Mouse (Mus musculus): ENCODE measurements around the gene Ptprc. TPM values are rescaled to one million over a fixed set of nuclear protein-coding genes. Genes with fewer than 3 reads are reported as not detected.

The Ptprc gene
- polyA plus RNA-seq (2014; fragmentation: Nextera tagmentation; extraction: Ambion mirVana) = 5.1 and 5.3 TPM in 2 replicates

DNA sequence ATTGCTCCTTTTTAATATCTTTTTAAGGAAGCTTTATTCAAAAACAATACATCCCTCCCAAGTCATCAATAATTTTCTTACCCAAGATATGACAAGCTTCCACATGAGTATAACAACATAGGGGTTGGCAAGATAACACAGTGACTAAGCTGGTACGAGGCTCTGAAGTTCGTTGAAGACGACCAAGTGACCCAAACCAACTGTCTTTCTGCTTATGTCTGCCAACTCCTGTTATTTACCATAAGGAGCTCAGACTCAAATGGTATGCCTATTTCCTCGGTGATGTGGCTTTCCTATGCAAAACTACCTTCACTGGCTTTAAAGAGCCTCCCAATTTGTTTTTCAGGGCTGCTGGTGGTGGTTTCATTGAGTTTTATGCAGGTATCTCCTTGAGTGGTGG lies at the start of gene Ptprc:
Gene Ptprc, minus strand, starts transcription at position 215 of the 400 bp plus-strand sequence.
- Histone ChIP-seq H3K4me3 (ENCODE audit: low read depth, low read length) (no peak within 1 kb of the TSS), H3K36me3 (ENCODE audit: control insufficient read depth, insufficient read depth, low read length) (no peaks in the 10 kb centered on the region), H3K9me3 (ENCODE audit: control insufficient read depth, low read length) (no peaks in the 10 kb centered on the region), H3K27ac (ENCODE audit: low read depth) (no peak within 1 kb of the TSS), H3K4me1 (replicated peaks; ENCODE audit: control insufficient read depth, insufficient read depth, low read length) (no peaks in the 10 kb centered on the region), H3K27me3 (replicated peaks; ENCODE audit: control insufficient read depth, insufficient read depth, low read length) (no peaks in the 10 kb centered on the region), H3K9ac (ENCODE audit: low read length) (no peak within 1 kb of the TSS), H3K4me2 (ENCODE audit: low read length) (no peak within 1 kb of the TSS)
- 75% methylated on average over 4 of the region's 4 CpGs for WGBS
- no peak for ATAC-seq (replicated peaks; ENCODE audit: low FRiP score, low TSS enrichment, low read depth)
- DNase-seq (ENCODE audit: low spot score) = no peak

DNA sequence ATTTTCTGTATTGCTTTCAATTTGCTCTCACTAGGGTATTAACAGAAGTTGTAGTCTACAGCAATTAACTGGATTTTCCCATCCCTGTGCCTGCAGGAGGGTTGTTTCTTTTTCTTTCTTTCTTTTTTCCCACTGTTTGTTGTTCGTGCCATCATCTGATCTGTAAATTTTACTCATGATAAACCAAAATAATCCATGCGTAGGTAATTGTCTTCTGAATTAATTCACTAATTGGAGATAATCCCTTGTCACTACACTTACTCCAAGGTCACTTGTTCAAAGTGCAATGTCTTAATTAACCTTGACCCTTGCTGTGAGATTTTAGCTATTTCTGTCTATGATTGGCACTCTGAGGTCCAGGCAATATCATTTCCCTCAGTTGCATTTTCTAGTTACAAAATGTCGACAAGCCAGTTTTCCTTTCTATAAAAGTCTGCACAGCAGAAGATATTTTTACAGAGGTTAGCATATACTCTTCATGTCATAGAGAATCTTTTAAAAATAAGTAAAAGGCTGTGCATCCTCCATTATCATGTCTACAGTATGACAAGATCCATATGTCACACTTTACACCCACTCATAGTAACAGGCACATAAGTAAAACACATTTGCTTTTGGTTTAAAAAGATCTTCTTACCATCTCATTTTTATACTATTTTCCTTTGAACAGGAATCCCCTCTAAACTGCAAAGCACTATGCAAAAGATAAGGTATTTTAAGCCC lies 39.4 kb upstream of the Ptprc start:
- Histone ChIP-seq H3K27ac (ENCODE audit: low read depth) (no peak overlapping the region), H3K9ac (ENCODE audit: low read length) (no peak overlapping the region), H3K27me3 (replicated peaks; ENCODE audit: control insufficient read depth, insufficient read depth, low read length) (no peaks in the 10 kb centered on the region), H3K9me3 (ENCODE audit: control insufficient read depth, low read length) (no peaks in the 10 kb centered on the region), H3K36me3 (ENCODE audit: control insufficient read depth, insufficient read depth, low read length) (no peaks in the 10 kb centered on the region), H3K4me2 (ENCODE audit: low read length) (no peak overlapping the region), H3K4me1 (replicated peaks; ENCODE audit: control insufficient read depth, insufficient read depth, low read length) (no peaks in the 10 kb centered on the region), H3K4me3 (ENCODE audit: low read depth, low read length) (no peak overlapping the region)
- no peak for DNase-seq (ENCODE audit: low spot score)
- WGBS = 86% methylated on average over 3 of the region's 3 CpGs
- no peak for ATAC-seq (replicated peaks; ENCODE audit: low FRiP score, low TSS enrichment, low read depth)

DNA sequence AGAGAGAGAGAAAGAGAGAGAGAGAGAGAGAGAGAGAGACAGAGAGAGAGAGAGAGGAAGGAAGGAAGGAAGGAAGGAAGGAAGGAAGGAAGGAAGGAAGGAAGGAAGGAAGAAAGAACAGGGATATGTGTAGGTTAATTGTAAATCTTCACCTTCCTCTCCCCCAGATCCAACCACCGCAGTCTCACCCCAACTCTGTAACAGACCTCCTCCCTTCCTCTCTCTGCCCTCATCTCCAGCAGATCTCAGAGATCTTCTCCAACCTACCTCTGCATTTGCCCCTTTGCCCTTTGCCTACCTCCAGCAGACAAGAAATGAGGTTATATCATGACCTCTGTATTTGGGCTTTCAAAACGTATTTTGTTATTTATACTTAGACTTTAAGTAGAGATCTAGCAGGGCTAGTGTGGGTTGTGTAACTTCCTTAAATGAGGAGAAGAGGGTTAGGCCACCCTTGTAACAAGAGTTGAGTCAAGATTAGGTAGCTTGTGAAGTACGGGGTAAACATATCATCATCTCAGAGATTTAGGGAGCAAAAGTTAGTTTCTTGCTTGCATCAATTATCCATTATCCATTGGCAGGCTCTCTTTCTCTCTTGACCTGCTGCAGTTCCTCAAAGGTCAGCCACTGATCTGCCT lies 35.0 kb upstream of the Ptprc start:
- DNase-seq (ENCODE audit: low spot score) (no peak), ATAC-seq (replicated peaks; ENCODE audit: low FRiP score, low TSS enrichment, low read depth) (no peak)
- Histone ChIP-seq H3K36me3 (ENCODE audit: control insufficient read depth, insufficient read depth, low read length) (no peaks in the 10 kb centered on the region), H3K9me3 (ENCODE audit: control insufficient read depth, low read length) (no peaks in the 10 kb centered on the region), H3K4me2 (ENCODE audit: low read length) (no peak overlapping the region), H3K4me3 (ENCODE audit: low read depth, low read length) (no peak overlapping the region), H3K27ac (ENCODE audit: low read depth) (no peak overlapping the region), H3K9ac (ENCODE audit: low read length) (no peak overlapping the region), H3K4me1 (replicated peaks; ENCODE audit: control insufficient read depth, insufficient read depth, low read length) (no peaks in the 10 kb centered on the region), H3K27me3 (replicated peaks; ENCODE audit: control insufficient read depth, insufficient read depth, low read length) (no peaks in the 10 kb centered on the region)
- WGBS = 75% methylated on average over 3 of the region's 3 CpGs

DNA sequence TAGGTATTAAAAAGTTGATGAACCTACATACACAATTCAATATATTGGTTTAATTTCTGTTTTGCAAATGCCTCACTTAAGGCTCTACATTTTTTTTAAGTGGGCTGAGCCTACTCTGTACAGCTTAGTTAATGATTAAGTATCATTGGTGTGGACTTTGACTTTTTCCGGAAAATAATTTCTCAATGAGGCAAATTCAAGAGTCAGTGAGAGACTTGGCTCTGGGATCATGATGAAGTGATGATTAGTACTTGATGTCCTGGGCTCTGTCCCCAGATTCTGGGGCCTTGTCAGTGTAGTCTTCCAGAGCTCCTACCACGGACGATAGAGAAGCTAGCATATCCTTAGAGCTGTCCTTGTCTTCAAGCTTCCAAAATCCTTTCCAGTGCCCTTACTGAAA lies 34.2 kb upstream of the Ptprc start:
- no peak overlapping the region for H3K4me2 ChIP-seq (ENCODE audit: low read length)
- no peaks in the 10 kb centered on the region for H3K9me3 ChIP-seq (ENCODE audit: control insufficient read depth, low read length)
- 92% methylated on average over 3 of the region's 3 CpGs for WGBS
- H3K4me1 ChIP-seq (replicated peaks; ENCODE audit: control insufficient read depth, insufficient read depth, low read length) = no peaks in the 10 kb centered on the region
- ATAC-seq (replicated peaks; ENCODE audit: low FRiP score, low TSS enrichment, low read depth) (no peak), DNase-seq (ENCODE audit: low spot score) (no peak)
- H3K9ac ChIP-seq (ENCODE audit: low read length) = no peak overlapping the region
- H3K27me3 ChIP-seq (replicated peaks; ENCODE audit: control insufficient read depth, insufficient read depth, low read length) = no peaks in the 10 kb centered on the region
- H3K36me3 ChIP-seq (ENCODE audit: control insufficient read depth, insufficient read depth, low read length) = no peaks in the 10 kb centered on the region
- no peak overlapping the region for H3K4me3 ChIP-seq (ENCODE audit: low read depth, low read length)
- no peak overlapping the region for H3K27ac ChIP-seq (ENCODE audit: low read depth)

DNA sequence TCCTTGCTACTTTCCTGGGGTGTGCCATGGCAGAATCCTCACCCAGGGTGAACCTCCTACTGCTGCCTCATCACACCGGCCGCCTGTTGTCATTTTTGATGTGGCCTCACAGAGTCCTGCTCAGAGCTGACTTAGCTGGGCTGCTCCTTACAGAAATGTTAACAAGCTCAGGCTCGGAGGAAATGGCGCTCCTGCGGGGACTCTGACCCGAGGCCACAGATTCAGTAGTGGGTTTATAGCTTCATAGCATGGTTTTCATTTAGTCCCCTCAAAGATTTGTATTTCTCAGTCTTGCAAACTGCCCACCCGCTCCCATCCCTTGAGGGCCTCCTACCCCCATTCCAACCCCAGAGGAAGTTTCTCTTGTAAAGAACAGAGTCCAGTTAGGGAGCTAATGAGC lies 30.5 kb upstream of the Ptprc start:
- no peak overlapping the region for H3K4me3 ChIP-seq (ENCODE audit: low read depth, low read length)
- no peak overlapping the region for H3K4me2 ChIP-seq (ENCODE audit: low read length)
- H3K9me3 ChIP-seq (ENCODE audit: control insufficient read depth, low read length) = no peaks in the 10 kb centered on the region
- H3K27ac ChIP-seq (ENCODE audit: low read depth) = no peak overlapping the region
- WGBS = 82% methylated on average over 7 of the region's 7 CpGs
- no peak for DNase-seq (ENCODE audit: low spot score)
- H3K9ac ChIP-seq (ENCODE audit: low read length) = no peak overlapping the region
- H3K36me3 ChIP-seq (ENCODE audit: control insufficient read depth, insufficient read depth, low read length) = no peaks in the 10 kb centered on the region
- ATAC-seq (replicated peaks; ENCODE audit: low FRiP score, low TSS enrichment, low read depth) = no peak
- H3K27me3 ChIP-seq (replicated peaks; ENCODE audit: control insufficient read depth, insufficient read depth, low read length) = no peaks in the 10 kb centered on the region
- H3K4me1 ChIP-seq (replicated peaks; ENCODE audit: control insufficient read depth, insufficient read depth, low read length) = no peaks in the 10 kb centered on the region

DNA sequence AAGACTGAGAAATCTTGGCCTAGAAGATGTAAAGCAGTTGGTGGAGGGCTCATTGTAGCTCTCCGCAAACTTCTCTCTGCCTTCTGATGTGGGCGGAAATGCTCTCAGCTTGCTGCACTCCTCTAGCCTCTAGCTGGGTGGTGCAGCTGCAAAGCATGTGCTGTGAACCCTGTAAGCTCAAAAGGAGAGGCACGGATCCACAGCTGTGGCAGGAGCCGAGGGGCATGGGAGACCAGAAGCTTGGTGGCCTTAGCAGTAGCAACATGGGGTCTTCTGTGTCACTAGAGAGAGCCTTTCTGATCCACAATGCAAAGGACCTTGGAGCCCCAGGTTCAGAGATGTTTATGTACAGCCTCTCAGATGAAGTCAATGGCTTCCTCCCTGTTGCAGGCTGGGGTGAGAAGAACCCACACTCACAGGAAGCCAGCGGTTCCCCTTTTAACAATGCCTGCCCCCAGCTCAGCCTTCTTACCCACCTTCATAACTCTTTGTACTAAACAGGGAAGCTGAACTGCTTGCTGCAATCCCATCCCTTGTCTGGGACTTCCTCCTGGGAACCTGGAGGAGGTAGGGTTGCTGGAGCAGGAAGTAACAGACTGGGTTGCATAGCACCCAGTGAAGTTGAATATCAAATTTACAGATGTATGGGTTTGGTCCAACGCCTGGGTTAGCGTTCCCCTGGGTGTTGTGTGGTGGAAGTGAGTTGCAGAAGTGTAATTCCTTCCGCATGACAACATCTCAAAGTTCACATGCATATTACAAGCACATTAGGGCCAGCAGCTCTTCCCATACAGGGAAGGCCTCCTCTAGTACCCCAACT lies 16.4 kb upstream of the Ptprc start:
- DNase-seq (ENCODE audit: low spot score) = no peak
- WGBS = 76% methylated on average over 8 of the region's 8 CpGs

DNA sequence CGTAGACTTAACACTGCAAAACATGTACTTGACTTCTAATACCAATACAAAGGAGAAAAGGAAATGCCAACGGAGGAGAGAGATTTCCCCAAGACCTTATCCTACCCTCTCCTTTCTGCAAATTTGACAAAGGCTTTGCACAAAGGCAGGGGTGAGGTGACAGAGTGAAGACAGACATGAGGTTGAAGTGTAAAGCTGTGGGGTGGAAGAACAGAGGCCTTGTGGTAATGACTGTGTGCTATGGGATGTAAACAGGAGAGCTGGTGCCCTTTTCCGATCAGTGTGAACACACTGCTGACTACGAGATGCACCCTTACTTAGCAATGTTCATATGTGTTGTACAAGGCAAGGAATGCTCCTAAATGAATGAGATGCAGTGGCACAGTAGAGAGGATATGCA lies 12.6 kb upstream of the Ptprc start:
- Histone ChIP-seq H3K27ac (ENCODE audit: low read depth) (no peak overlapping the region), H3K27me3 (replicated peaks; ENCODE audit: control insufficient read depth, insufficient read depth, low read length) (no peaks in the 10 kb centered on the region), H3K4me3 (ENCODE audit: low read depth, low read length) (no peak overlapping the region), H3K4me2 (ENCODE audit: low read length) (no peak overlapping the region), H3K4me1 (replicated peaks; ENCODE audit: control insufficient read depth, insufficient read depth, low read length) (no peaks in the 10 kb centered on the region), H3K36me3 (ENCODE audit: control insufficient read depth, insufficient read depth, low read length) (no peaks in the 10 kb centered on the region), H3K9ac (ENCODE audit: low read length) (no peak overlapping the region), H3K9me3 (ENCODE audit: control insufficient read depth, low read length) (no peaks in the 10 kb centered on the region)
- WGBS = 91% methylated on average over 4 of the region's 4 CpGs
- DNase-seq (ENCODE audit: low spot score) (no peak), ATAC-seq (replicated peaks; ENCODE audit: low FRiP score, low TSS enrichment, low read depth) (no peak)

More for the DNA sequence above, 16.4 kb upstream of the Ptprc start:
- H3K36me3 ChIP-seq (ENCODE audit: control insufficient read depth, insufficient read depth, low read length) = no peaks in the 10 kb centered on the region
- H3K4me3 ChIP-seq (ENCODE audit: low read depth, low read length) = no peak overlapping the region
- H3K4me1 ChIP-seq (replicated peaks; ENCODE audit: control insufficient read depth, insufficient read depth, low read length) = no peaks in the 10 kb centered on the region
- no peaks in the 10 kb centered on the region for H3K9me3 ChIP-seq (ENCODE audit: control insufficient read depth, low read length)
- no peak for ATAC-seq (replicated peaks; ENCODE audit: low FRiP score, low TSS enrichment, low read depth)
- H3K27me3 ChIP-seq (replicated peaks; ENCODE audit: control insufficient read depth, insufficient read depth, low read length) = no peaks in the 10 kb centered on the region
- no peak overlapping the region for H3K9ac ChIP-seq (ENCODE audit: low read length)
- H3K4me2 ChIP-seq (ENCODE audit: low read length) = no peak overlapping the region
- no peak overlapping the region for H3K27ac ChIP-seq (ENCODE audit: low read depth)

DNA sequence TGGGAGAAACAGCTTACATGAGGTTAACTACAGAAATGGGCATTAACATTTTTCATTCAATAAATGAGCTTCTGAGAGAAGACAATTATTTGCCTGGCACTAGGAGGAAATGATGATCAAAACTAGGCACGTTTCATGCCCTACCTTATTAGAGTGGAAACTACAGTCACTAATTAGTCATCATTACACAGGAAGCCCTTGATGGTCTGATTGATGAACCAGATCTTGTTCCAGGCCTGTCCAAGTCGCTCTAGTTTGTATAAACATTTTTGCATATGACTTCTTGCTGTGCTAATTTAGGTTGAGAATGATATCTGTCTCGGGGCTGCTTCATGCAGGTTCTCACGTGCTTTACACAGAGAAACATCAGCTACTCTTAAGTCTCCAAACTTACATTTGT lies 10.4 kb upstream of the Ptprc start:
- Histone ChIP-seq H3K9ac (ENCODE audit: low read length) (no peak overlapping the region), H3K27me3 (replicated peaks; ENCODE audit: control insufficient read depth, insufficient read depth, low read length) (no peaks in the 10 kb centered on the region), H3K4me3 (ENCODE audit: low read depth, low read length) (no peak overlapping the region), H3K9me3 (ENCODE audit: control insufficient read depth, low read length) (no peaks in the 10 kb centered on the region), H3K36me3 (ENCODE audit: control insufficient read depth, insufficient read depth, low read length) (no peaks in the 10 kb centered on the region), H3K4me2 (ENCODE audit: low read length) (no peak overlapping the region), H3K4me1 (replicated peaks; ENCODE audit: control insufficient read depth, insufficient read depth, low read length) (no peaks in the 10 kb centered on the region), H3K27ac (ENCODE audit: low read depth) (no peak overlapping the region)
- ATAC-seq (replicated peaks; ENCODE audit: low FRiP score, low TSS enrichment, low read depth) (no peak), DNase-seq (ENCODE audit: low spot score) (no peak)
- 57% methylated on average over 4 of the region's 4 CpGs for WGBS

Measured in intestine, embryonic 14.5 days (tissue).